Mouse (Mus musculus): ENCODE data around the gene Tymp.

Gene Tymp

DNA sequence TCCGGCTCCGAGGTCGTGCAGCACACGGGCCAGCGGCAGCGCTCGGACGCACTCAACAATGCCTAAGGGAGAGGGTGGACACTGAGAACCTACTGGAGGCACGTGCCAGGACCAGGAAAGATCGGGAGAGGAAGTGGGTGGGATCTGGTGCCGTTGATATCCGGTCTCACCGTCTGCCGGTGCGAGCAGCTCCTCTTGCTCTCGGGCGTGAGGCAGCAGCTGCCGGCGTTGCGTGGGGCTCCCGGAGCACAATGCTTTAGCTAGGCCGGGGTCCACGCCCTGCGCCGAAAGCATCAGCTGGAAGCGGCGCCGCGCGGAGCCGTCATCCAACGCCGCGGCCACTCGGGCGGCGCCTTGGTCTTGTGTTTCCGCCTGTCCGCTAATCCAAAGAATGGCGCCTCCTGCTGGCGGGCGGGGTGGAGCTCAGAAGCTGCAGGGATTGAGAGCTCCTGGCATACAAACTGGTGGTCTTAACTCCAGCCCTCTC, 3.0 kb downstream of the Tymp start, which contains the start of gene Sco2:
Gene Sco2, minus strand, starts transcription at position 85 of the 487 bp plus-strand sequence.
- DNase-seq (ENCODE audit: low read depth), result peak; percentile 94

DNA sequence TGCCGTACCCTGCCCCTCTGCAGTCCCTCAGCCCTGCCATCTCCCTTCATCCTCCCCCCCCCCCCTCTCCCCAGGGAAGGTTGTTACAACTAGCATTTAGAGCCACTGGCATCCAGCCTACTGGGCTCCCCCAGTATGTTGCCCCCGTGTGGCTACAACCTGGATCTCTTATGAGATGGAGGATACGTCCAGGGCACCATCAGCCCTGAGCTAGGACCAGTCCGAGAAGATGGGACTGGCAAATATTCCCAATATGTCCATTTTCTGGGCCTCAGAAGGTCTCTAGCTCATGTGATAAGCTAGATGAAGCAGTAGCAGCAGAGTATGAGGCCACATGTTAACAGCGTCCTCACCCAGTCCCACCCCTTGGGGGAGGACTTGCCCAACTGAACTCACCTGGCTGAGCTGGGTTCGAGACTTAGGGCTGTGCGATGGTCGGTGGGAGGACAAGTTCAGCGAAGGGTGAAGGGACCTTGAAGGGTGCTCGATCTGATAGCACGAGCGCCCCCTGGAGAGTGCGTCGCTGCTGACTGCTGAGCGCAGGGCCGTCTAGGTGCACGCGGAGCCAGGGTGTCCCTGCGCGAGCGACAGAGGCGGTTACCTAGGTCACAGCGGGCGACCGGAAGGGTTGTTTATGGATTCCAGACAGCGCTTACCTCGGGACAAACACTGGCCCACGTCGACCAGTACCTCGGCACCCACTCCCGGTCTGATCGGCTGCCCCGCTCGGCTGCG, 3.6 kb downstream of the Tymp start:
- DNase-seq (ENCODE audit: low read depth), result peak; percentile 94

DNA sequence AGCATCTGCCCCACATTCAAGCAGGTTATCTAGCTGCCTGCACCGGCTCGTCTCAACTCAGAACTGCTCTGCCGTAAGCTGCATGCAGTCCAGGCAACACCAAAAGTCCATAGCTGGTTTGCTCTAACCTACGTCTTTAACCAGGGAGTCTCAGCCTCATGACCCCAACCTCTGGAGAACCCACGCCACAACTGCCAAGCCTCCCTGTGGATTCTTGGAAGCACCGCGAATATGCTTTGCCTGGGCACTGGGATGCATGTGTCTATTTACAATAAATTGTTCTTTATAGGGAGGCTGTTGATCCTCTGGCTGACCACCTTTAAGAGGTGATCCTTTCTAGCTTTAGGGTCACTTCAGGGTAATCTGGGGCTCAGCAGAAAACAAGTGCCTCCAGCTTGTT, 4.3 kb downstream of the Tymp start:
- DNase-seq (ENCODE audit: low read depth), result no peak

DNA sequence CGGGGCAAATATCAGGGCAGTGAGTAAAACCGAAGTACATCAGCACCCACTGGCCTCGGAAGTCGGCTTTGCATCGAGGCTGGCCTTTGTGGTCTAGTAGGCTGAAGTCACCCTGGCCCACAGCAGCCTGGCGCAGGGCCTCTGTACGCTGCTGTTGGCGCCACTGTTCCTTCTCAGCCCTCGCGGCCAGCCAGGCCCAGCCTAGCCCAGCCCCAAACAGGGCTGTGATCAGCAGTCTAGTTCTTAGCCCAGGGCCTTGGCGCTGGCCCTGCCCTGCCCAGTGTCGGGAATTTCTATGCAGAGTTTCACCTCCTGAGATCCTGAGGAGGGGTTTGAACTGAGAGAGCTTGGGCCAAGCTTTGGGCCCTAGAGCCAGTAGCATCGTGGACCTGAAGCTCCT, 4.8 kb downstream of the Tymp start:
- DNase-seq (ENCODE audit: low read depth), result peak; percentile 46

DNA sequence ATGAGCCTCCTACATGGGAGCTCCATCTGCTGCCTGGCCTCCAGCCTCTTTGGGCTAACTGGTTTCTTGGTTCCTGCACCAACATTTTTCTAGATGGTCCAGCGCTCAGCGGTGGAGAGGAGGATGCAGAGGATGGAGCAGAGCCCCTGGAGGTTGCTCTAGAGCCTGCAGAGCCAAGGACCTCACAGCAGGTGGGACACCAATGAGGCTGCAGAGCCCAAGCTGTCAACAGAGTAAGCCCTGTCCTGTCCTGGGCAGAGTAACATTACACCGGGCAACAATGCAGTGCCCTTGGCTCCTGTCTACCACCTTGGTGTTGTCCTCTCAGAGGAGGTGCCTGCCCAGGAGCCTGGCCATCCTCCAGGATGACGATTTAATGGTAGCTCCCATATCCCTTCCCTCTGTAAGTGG, 11.7 kb downstream of the Tymp start:
- DNase-seq (ENCODE audit: low read depth), result no peak

DNA sequence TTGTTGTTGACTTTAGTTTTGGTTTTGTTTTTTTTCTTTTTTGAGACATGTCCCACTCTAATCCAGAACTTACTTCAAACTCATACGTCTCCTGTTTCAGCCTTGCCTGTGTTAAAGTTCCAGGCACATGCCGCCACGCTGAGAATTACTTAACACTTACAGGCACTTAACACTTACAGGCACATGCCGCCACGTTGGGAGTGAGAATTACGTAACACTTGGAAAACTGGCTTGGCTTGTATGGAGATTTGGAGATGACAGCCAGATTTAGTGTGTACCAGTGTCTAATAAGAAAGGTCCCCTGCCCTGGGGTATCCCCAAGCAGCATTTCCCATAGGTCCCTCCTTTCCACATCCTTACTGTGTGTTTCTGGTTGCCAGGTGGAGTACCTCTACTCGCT, 13.8 kb downstream of the Tymp start:
- DNase-seq (ENCODE audit: low read depth), result no peak

DNA sequence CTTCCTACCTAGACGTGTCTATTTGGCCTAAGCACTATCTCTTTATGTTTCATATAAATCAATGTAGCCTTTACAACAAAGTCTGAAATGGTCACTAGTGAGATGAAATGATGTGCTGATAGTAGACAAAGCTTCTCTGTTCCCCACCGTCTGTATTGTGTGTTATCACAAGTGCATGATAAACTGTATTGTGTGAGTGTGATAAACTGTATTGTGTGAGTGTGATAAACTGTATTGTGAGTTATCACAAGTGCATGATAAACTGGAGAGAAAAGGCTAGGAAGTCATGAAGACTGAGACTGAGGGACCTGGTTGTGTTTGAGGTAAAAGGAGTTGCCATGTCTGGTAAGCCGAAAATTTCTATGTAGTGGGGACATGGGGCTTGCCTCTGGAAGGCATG, 18.1 kb downstream of the Tymp start:
- DNase-seq (ENCODE audit: low read depth), result no peak

DNA sequence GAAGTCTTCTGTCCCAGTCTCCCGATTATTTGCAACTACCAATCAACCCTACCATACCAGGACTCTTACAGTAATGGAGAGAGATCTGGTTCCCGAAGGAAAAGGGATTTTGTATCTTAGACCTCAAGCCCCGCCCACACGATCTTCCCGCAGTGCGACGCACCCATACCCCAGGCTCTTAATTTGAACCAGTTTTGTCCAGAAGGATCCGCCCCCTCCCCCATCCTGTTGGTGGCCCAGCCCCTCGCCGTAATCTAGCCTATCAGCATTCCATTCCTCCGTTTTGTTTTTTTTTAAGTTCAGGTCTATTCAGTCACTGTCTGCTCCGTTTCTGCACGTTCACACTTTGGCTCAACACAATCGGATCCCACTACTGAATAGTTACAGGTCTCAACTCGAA, 20.5 kb downstream of the Tymp start:
- DNase-seq (ENCODE audit: low read depth), result peak; percentile 96

DNA sequence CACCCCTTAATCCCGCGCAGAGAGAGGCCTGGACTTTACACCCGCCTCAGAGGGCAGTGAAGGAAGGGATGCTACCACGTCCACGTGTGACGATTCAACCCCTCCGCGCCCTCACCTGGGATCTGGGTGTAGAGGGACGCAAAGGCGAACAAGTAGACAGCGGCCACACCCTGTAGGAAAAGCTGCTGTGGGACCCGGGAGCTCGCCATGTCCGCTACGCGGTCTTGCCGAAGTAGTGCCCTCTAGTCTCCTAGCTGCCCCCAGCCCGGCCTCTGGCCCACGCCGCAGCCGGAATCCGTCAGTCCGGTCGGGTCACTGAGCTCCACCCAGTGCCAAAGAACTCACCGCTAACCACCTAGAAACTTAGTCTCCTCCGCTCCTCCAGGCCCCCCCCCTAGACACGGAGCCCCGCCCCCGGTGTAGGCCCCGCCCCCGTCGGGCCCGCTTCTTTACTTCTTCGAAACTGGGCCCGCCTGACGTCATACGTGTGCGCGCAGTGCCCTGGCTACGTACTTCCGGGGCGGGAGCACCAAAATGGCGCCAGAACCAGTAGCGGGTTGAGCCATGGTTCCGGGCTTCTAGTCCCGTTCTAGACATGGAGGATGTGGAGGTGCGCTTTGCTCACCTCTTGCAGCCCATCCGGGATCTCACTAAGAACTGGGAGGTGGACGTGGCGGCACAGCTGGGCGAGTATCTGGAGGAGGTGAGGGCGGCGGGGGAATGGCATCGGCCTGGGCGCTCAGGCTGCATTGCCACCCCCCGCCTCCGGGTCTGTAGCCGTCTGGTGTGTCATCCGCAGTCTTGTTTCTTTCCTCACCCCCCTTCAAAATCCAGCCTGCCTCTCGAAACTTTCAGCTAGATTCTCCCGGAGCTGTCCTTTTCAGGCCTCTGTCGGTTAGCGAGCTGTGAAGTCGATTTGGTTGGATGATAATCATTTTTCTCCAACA, 21.3 kb downstream of the Tymp start, which contains the start of the genes Lmf2 and Ncaph2:
Gene Lmf2, minus strand, starts transcription at position 419 of the 947 bp plus-strand sequence.
Gene Ncaph2, plus strand, starts transcription at position 479 of the 947 bp plus-strand sequence.
- DNase-seq (ENCODE audit: low read depth), result peak; percentile 98

DNA sequence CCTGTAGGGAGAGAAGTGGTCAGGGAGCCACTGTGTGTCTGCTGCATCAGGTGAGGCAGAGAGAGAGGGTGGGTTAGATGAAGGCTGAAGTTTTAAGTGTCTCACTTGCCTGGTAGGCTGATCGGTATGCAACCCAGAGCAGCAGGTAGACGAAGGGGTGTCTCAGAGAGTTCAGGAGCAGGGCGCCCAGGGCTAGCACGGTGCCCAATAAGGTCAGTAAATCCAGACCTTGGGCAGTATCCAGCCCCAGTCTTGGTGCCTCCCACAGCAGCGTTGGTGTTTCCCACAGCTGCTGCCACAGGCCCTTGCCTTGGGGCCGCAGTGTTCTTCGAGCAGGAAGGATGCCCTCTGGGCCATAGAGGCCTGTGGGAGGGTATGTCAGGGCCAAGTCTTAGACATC, 22.4 kb downstream of the Tymp start:
- no peak for DNase-seq (ENCODE audit: low read depth)

DNA sequence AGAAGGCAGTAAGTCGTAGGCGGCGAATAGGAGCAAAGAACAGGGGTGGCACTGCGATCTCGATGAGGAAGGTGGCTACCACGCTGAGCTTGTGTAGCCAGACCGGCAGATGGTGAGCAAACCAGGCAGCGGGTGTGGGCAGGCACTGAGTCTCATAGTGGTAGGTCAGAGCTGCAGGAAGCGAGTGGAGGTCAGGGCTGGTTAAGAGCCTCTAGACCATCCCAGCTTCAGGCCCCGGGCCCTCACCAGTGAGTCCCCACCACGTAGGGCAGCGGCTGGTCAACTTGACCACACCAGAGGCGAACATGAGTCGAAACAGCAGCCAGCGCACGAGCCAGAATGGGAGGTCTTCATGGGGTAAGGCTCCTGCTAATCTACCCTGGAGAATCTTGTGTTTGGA, 23.0 kb downstream of the Tymp start:
- DNase-seq (ENCODE audit: low read depth), result no peak

DNA sequence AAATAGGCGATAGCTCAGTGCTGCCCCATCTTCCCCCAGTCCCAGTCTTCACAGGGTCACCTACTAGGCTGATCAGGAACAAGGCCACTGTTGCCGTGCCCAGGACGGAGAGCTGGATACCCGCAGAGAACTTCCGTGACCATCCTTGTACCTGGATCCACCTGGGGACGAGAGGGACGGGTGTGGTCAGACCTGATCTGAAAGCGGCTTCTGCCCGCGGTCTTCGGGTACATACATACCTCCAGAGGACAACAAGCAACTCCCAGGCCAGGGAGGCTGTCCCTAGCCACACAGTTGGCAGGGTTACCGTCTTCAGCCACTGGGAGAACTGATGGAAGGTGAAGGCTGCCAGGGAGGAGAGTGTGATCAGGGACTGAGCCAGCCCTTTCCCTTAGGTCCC, 24.0 kb downstream of the Tymp start:
- DNase-seq (ENCODE audit: low read depth), result no peak

DNA sequence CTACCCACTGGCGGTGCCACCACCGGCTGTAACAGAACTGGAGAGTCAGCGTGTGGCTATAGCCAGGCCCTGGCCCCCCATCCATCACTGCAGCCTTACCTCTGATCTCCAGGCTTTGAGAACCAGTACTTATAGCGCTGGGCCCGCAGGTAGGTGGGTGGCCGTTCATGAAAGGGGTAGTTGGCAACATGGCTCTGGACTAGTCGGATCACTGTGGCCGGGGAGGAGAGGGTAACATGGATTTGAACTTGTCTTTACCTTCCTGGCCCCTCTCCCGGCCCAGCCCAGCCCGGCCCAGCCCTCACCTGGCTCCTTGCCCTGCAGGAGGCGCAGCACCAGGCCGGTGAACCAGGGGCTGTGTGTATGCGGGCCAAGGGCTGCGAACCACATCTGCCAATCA, 24.8 kb downstream of the Tymp start:
- DNase-seq (ENCODE audit: low read depth), result no peak

DNA sequence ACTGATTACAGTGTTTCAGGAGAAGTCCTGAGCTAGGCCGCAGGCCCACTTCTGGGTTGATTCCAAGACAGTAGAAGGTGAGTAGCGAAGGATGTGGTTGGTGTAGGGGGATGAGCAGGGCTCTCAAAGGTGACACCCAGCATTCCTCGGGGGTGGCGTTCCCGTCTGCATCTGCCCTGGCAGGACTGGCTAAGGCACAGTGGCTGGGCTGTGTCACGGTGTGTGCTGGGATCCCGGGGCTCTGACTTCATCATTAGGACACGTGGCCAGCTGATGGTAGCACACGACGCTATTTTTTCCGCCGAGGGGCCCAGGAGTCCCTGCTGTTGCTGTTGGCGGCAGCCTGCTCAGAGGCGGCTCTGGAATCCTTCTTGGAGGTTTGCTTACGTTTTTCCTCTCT, 25.5 kb downstream of the Tymp start:
- no peak for DNase-seq (ENCODE audit: low read depth)

DNA sequence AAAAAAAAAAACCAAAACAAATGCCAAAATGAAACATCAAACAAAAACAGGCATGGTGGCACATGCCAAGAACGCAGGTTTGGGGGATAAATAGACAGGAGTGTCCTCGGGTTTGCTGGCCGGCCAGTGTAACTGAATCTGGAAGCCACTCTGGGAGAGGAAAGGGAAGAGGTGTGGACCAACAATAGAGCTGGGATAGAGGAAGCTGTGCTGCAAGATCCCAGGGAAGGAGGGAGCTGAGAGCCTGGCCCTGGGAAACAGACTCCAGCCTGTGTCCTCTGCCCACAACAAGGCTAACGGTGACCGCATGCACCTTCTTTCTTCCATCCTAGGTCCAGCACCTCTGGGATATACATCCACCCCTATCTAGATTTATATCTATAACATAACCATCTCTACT, 26.4 kb downstream of the Tymp start:
- no peak for DNase-seq (ENCODE audit: low read depth)

DNA sequence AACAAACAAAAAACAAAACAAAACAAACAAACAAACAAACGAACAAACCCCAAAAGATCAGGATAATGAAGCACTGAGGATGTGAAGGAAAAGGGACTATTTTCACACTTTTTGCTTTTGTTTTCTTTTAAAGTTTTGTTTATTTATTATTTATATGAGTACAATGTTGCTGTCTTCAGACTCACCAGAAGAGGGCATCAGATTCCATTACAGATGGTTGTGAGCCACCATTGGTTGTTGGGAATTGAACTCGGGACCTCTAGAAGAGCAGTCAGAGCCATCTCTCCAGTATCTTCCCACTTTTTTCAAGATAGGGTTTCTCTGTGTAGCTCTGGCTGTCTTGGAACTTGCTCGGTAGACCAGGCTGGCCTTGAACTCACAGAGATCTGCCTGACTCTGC, 33.5 kb downstream of the Tymp start:
- peak; percentile 26 for DNase-seq (ENCODE audit: low read depth)

DNA sequence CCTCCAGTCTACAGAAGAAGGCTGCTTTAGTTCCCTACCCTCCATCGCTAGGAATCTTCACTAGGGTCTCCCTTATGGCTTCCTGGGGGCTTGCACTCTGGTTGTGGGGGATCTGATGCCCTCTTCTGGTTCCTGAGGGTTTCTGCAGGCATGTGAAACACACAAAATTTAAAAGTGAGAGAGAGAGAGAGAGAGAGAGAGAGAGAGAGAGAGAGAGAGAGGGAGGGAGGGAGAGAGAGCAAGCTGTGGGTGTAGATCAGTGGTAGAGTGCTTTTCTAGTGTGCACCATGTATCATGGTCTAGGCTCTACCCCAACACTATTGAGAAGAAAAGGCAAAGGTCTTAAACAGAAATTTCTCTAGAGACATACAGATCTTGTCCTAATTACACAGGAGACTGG, 35.2 kb downstream of the Tymp start:
- peak; percentile 19 for DNase-seq (ENCODE audit: low read depth)

DNA sequence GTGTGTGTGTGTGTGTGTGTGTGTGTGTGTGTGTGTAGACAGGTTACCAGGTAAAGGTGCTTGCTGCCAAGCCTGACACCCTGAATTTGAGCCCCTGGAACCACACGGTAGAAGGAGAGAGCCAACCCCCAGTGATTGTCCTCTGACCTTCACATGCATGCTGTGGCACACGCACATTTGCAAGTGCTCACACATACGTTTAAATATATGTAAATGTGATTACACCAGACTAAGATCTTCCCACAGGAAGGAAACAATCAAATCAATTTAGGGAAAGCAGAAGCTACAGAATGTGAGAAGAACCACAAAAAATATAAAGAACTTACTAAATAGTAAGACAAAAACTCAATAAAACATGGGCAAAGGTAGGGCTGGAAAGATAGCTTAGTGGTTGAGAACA, 36.7 kb downstream of the Tymp start:
- DNase-seq (ENCODE audit: low read depth), result peak; percentile 34

DNA sequence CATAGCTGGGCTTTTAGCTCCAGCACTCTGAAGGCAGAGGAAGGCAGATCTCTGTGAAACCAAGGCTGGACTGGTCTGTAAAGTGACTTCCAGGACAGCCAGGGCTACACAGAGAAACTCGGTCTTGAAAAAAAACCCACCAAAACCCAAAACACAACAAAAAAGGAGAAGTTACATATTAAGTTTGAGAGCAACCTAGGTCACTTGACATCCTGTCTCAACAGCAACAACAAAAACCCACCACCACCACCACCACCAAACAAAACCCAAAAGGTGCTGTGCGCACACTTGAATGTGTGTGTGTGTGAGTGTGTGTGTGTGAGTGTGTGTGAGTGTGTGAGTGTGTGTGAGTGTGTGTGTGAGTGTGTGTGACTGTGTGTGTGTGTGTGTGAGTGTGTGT, 37.1 kb downstream of the Tymp start:
- DNase-seq (ENCODE audit: low read depth), result peak; percentile 82

DNA sequence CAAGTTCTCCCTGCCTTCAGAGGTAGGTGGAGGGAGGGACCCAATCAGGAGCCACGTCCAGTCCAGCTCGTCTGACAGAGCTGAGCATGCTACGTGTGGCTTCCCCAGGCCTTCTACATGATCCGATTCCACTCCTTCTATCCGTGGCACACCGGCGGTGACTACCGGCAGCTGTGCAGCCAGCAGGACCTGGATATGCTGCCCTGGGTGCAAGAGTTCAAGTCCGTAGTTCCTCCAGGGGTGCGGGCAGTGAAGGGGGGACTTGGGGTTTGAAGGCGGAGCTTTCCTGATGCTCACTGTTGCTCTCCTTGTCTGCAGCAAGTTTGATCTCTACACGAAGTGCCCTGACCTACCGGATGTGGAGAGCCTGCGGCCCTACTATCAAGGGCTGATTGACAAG, 40.4 kb downstream of the Tymp start:
- no peak for DNase-seq (ENCODE audit: low read depth)

DNA sequence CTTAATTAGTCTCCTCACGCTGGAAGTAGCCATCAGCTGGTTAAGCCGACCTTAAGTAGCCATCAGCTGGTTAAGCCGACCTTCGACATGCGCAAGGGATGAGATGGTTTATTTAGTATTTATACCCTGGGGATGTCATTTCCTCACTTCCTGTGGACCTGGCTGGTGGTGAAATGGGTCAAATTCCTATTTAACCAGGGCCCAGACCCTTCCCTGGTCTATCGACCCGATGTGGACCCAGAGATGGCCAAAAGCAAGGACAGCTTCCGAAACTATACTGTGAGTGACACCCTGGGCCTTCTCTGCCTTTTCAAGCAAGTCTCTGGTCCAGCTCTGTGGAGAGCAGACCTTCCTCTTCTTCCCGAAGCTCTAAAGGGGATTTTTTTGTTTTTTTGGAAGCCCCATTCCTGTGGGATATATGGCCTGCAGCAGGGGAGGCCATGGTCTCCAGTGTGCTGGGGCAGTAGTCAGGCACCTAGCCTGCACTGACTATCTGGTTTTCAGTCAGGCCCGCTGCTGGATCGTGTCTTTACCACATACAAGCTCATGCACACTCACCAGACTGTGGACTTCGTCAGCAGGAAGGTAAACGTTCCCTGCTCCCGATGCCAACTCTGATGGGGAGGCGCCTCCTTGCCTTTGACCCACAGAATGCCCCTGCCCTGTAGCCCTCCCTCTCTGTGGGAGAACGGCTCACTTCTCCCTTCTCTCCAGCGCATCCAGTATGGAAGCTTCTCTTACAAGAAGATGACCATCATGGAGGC, 41.9 kb downstream of the Tymp start:
- DNase-seq (ENCODE audit: low read depth), result no peak

DNA sequence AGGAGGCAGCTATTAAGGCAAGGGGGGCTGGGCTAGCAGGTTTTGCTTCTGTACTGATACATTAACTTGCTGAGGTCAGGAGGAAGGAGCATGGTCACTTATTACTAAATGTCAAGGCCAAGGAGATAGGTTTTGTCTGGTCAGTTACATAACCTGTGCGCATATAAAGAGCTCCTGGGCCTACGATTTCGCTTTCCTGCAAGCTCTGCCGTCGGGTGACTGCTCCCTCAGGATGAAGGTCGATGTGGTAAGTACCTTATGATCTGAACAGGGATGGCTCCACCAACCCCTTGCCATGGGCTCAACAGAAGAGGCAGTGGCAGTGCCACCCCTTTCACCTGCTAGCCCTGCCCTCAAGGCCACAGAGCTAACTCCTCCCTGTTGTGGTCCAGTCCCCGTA, 42.6 kb downstream of the Tymp start, which contains the start of gene Miox:
Gene Miox, plus strand, starts transcription at position 128 of the 400 bp plus-strand sequence.
- DNase-seq (ENCODE audit: low read depth), result no peak

Measured in 416B (cell line).